Mouse (Mus musculus): ENCODE results near the gene Espl1.
A peak's percentile ranks its signal among the peaks of the same experiment; 100 is the strongest.

The Espl1 gene

GRCm38 (mm10) chr15:102273982-102274716, 21.9 kb upstream of the Espl1 start:
- DNase-seq (ENCODE audit: low read depth in 2 of 2, low spot score in 2 of 2), result no peak

- no peak for DNase-seq (ENCODE audit: low read depth in 2 of 2, low spot score in 2 of 2)
Observed at GRCm38 (mm10) chr15:102278726-102279091, 17.4 kb upstream of the Espl1 start.

- DNase-seq (ENCODE audit: low read depth in 2 of 2, low spot score in 2 of 2), result peak; percentile 67 to 76
Observed at GRCm38 (mm10) chr15:102279092-102279782, 16.8 kb upstream of the Espl1 start, which contains the start of gene Mfsd5. Mfsd5 (plus strand) TSS chr15:102279454.

GRCm38 (mm10) chr15:102279783-102280520, 16.1 kb upstream of the Espl1 start:
- DNase-seq (ENCODE audit: low read depth in 2 of 2, low spot score in 2 of 2), result no peak

GRCm38 (mm10) chr15:102280623-102281022, 15.4 kb upstream of the Espl1 start:
- DNase-seq (ENCODE audit: low read depth in 2 of 2, low spot score in 2 of 2), result no peak

- no peak for DNase-seq (ENCODE audit: low read depth in 2 of 2, low spot score in 2 of 2)
Observed at GRCm38 (mm10) chr15:102282463-102283292, 13.4 kb upstream of the Espl1 start.

- DNase-seq (ENCODE audit: low read depth in 2 of 2, low spot score in 2 of 2), result no peak
Observed at GRCm38 (mm10) chr15:102283648-102284047, 12.4 kb upstream of the Espl1 start.

- DNase-seq (ENCODE audit: low read depth in 2 of 2, low spot score in 2 of 2), result peak in 1 of 2 experiments; percentile 56
Observed at GRCm38 (mm10) chr15:102287395-102287794, 8.7 kb upstream of the Espl1 start.

GRCm38 (mm10) chr15:102296368-102297006, 421 bp downstream of the Espl1 start:
- DNase-seq (ENCODE audit: low read depth in 2 of 2, low spot score in 2 of 2), result no peak

- no peak for DNase-seq (ENCODE audit: low read depth in 2 of 2, low spot score in 2 of 2)
Observed at GRCm38 (mm10) chr15:102302542-102302941, 6.5 kb downstream of the Espl1 start.

- DNase-seq (ENCODE audit: low read depth in 2 of 2, low spot score in 2 of 2), result no peak
Observed at GRCm38 (mm10) chr15:102308717-102309116, 12.7 kb downstream of the Espl1 start.

- DNase-seq (ENCODE audit: low read depth in 2 of 2, low spot score in 2 of 2), result no peak
Observed at GRCm38 (mm10) chr15:102310074-102310845, 14.2 kb downstream of the Espl1 start.

GRCm38 (mm10) chr15:102311489-102311888, 15.4 kb downstream of the Espl1 start:
- DNase-seq (ENCODE audit: low read depth in 2 of 2, low spot score in 2 of 2), result no peak

GRCm38 (mm10) chr15:102315292-102315691, 19.2 kb downstream of the Espl1 start:
- DNase-seq (ENCODE audit: low read depth in 2 of 2, low spot score in 2 of 2), result no peak

GRCm38 (mm10) chr15:102316263-102316662, 20.2 kb downstream of the Espl1 start:
- peak; percentile 59 to 73 for DNase-seq (ENCODE audit: low read depth in 2 of 2, low spot score in 2 of 2)

GRCm38 (mm10) chr15:102324654-102325473, 28.8 kb downstream of the Espl1 start:
- DNase-seq (ENCODE audit: low read depth in 2 of 2, low spot score in 2 of 2), result no peak

- peak; percentile 77 for DNase-seq (ENCODE audit: low read depth in 2 of 2, low spot score in 2 of 2)
Observed at GRCm38 (mm10) chr15:102326022-102326576, 30.0 kb downstream of the Espl1 start, which contains the start of gene Pfdn5. Pfdn5 (plus strand) TSS chr15:102326116.

GRCm38 (mm10) chr15:102326892-102327291, 30.8 kb downstream of the Espl1 start:
- no peak for DNase-seq (ENCODE audit: low read depth in 2 of 2, low spot score in 2 of 2)

All from CD8-positive naive resting alpha-beta T cell, adult 2 months (primary cell).